11 mouse cellular contexts compared by ENCODE assay signal in genomic region chr7:78887431-78887842, GRCm38 (mm10). TPM values are rescaled to one million over a fixed set of nuclear protein-coding genes. Genes with fewer than 3 reads are reported as not detected.
DNase-seq lines count a peak whose midpoint lies in the region; ATAC-seq lines count a peak whose summit lies in the region.
"Had no signal": no experiment of that assay in that cellular context is flagged by ENCODE, and none has a peak within 500 bp of the region (broad histone marks: within the 10 kb centered on the region; RNA-seq: fewer than 3 reads in every experiment).

No protein-coding gene starts in this region.

- H3K9ac ChIP-seq in embryonic facial prominence, embryonic 12.5 days: 0 out of 2 replicates have a peak overlapping the region, but pooled peaks have one; percentile 2
- no peak overlapping the region for H3K9ac ChIP-seq in hindbrain, embryonic 12.5 days
- peak overlapping the region; percentile 34; the same call in 1 of the 2 replicates for H3K9ac ChIP-seq in midbrain, embryonic 14.5 days (replicated peaks; ENCODE audit: low read length)
- H3K9ac ChIP-seq in kidney, embryonic 16.5 days (replicated peaks; ENCODE audit: low read length): no peak overlapping the region
- H3K9ac ChIP-seq: liver, embryonic 13.5 days had no signal

- H3K27me3 ChIP-seq in embryonic facial prominence, embryonic 12.5 days: peaks cover 57% of the 10 kb centered on the region
- peaks cover 28% of the 10 kb centered on the region for H3K27me3 ChIP-seq in hindbrain, embryonic 12.5 days
- no peaks in the 10 kb centered on the region; the same call in 1 of the 2 replicates for H3K27me3 ChIP-seq in midbrain, embryonic 14.5 days (ENCODE audit: control insufficient read depth, insufficient read depth, low read length)
- peaks cover 54% of the 10 kb centered on the region for H3K27me3 ChIP-seq in kidney, embryonic 16.5 days (ENCODE audit: insufficient read depth, low read length)

- H3K9me3 ChIP-seq in embryonic facial prominence, embryonic 12.5 days: no peaks in the 10 kb centered on the region
- H3K9me3 ChIP-seq in hindbrain, embryonic 12.5 days (replicated peaks): no peaks in the 10 kb centered on the region
- no peaks in the 10 kb centered on the region for H3K9me3 ChIP-seq in midbrain, embryonic 14.5 days (ENCODE audit: control insufficient read depth, low read length)
- H3K9me3 ChIP-seq in kidney, embryonic 16.5 days (ENCODE audit: low read length): no peaks in the 10 kb centered on the region
- H3K9me3 ChIP-seq: liver, embryonic 13.5 days had no signal

- no peak overlapping the region for H3K27ac ChIP-seq in embryonic facial prominence, embryonic 12.5 days
- peak overlapping the region; percentile 80 for H3K27ac ChIP-seq in hindbrain, embryonic 12.5 days
- peak overlapping the region; percentile 50 for H3K27ac ChIP-seq in midbrain, embryonic 14.5 days (replicated peaks; ENCODE audit: low read depth, low read length)
- H3K27ac ChIP-seq in kidney, embryonic 16.5 days (ENCODE audit: low read length): no peak overlapping the region
- H3K27ac ChIP-seq: liver, embryonic 13.5 days had no signal

- peak; percentile 90 for DNase-seq in Muller cell, postnatal 12 days (ENCODE audit: inconsistent ontology term)
- DNase-seq in midbrain, embryonic 14.5 days: peak; percentile 68
- DNase-seq in gastrocnemius, adult 18-20 months (ENCODE audit: low spot score): no peak
- DNase-seq in gastrocnemius, postnatal 36 days: no peak
- no peak for DNase-seq in layer of hippocampus, adult 9-10 months (ENCODE audit: low spot score)
- DNase-seq: adrenal gland, postnatal 36 days; cerebellum, adult 8-10 months; liver, embryonic 13.5 days had no signal

- H3K4me1 ChIP-seq in embryonic facial prominence, embryonic 12.5 days: peaks cover 16% of the 10 kb centered on the region; the same call in 1 of the 2 replicates
- peaks cover 52% of the 10 kb centered on the region for H3K4me1 ChIP-seq in hindbrain, embryonic 12.5 days
- H3K4me1 ChIP-seq in midbrain, embryonic 14.5 days (ENCODE audit: control insufficient read depth, insufficient read depth, low read length): peaks cover 39% of the 10 kb centered on the region
- H3K4me1 ChIP-seq in kidney, embryonic 16.5 days (ENCODE audit: insufficient read depth, low read length): peaks cover 14% of the 10 kb centered on the region
- H3K4me1 ChIP-seq: liver, embryonic 13.5 days had no signal

- H3K36me3 ChIP-seq in embryonic facial prominence, embryonic 12.5 days: no peaks in the 10 kb centered on the region
- H3K36me3 ChIP-seq in hindbrain, embryonic 12.5 days: no peaks in the 10 kb centered on the region
- H3K36me3 ChIP-seq in midbrain, embryonic 14.5 days (ENCODE audit: control insufficient read depth, insufficient read depth, low read length): 0 out of 2 replicates have a peak, but pooled peaks cover 10% of the 10 kb centered on the region
- H3K36me3 ChIP-seq in kidney, embryonic 16.5 days (ENCODE audit: insufficient read depth, low read length): no peaks in the 10 kb centered on the region
- H3K36me3 ChIP-seq: liver, embryonic 13.5 days had no signal

- 37% methylated on average over 9 of the region's 9 CpGs for WGBS in embryonic facial prominence, embryonic 12.5 days
- 35% methylated on average over 9 of the region's 9 CpGs for WGBS in hindbrain, embryonic 12.5 days
- WGBS in midbrain, embryonic 14.5 days: 41% methylated on average over 9 of the region's 9 CpGs
- whole genome bisulfite sequencing in kidney, embryonic 16.5 days: 15% methylated on average over 9 of the region's 9 CpGs

- no peak overlapping the region for H3K4me2 ChIP-seq in embryonic facial prominence, embryonic 12.5 days (replicated peaks)
- H3K4me2 ChIP-seq in hindbrain, embryonic 12.5 days (replicated peaks): peak overlapping the region; percentile 66
- peak overlapping the region; percentile 68 for H3K4me2 ChIP-seq in midbrain, embryonic 14.5 days (ENCODE audit: low read length)
- no peak overlapping the region for H3K4me2 ChIP-seq in kidney, embryonic 16.5 days (replicated peaks; ENCODE audit: low read depth, low read length)
- H3K4me2 ChIP-seq: liver, embryonic 13.5 days had no signal

- no peak overlapping the region for H3K4me3 ChIP-seq in embryonic facial prominence, embryonic 12.5 days
- no peak overlapping the region for H3K4me3 ChIP-seq in hindbrain, embryonic 12.5 days
- peak overlapping the region; percentile 7 for H3K4me3 ChIP-seq in midbrain, embryonic 14.5 days (replicated peaks; ENCODE audit: low read depth, low read length)
- no peak overlapping the region for H3K4me3 ChIP-seq in kidney, embryonic 16.5 days (ENCODE audit: low read length)
- H3K4me3 ChIP-seq: liver, embryonic 13.5 days had no signal

- peak; percentile 24; the same call in 1 of the 2 replicates for ATAC-seq in embryonic facial prominence, embryonic 12.5 days (ENCODE audit: insufficient number of reproducible peaks, insufficient read depth, low FRiP score, low TSS enrichment)
- ATAC-seq in hindbrain, embryonic 12.5 days (ENCODE audit: low FRiP score): peak; percentile 49
- ATAC-seq in midbrain, embryonic 14.5 days (ENCODE audit: low FRiP score, low TSS enrichment): no peak
- ATAC-seq in kidney, embryonic 16.5 days (ENCODE audit: low FRiP score, low TSS enrichment): no peak

- intact Hi-C loops in gastrocnemius, postnatal 36 days (cut with DNase I): loop anchor here (5.0 to 10.0 kb wide), 2 partner anchors 35 to 313 kb away; no protein-coding TSS in a partner anchor

RNA-seq across cellular contexts. Expression of gene Aen, which starts 8.2 kb away (rescaled TPM):
- 43.4 and 45.8 TPM in 2 replicates for polyA plus RNA-seq in embryonic facial prominence, embryonic 12.5 days (2016; fragmentation: Nextera tagmentation; extraction: Ambion mirVana)
- polyA plus RNA-seq in hindbrain, embryonic 12.5 days (2016; fragmentation: Nextera tagmentation; extraction: Ambion mirVana): 44.3 and 44.6 TPM in 2 replicates
- polyA plus RNA-seq in midbrain, embryonic 14.5 days (2014; fragmentation: Nextera tagmentation; extraction: Ambion mirVana): 33.7 and 39.1 TPM in 2 replicates
- polyA plus RNA-seq in kidney, embryonic 16.5 days (2015; fragmentation: Nextera tagmentation; extraction: Ambion mirVana): 46.8 and 48.0 TPM in 2 replicates
- total RNA-seq in gastrocnemius, adult 18-20 months (2021): 10 to 100 TPM; 51.1 to 52.9 TPM
- 10 to 100 TPM; 40.5 to 50.0 TPM for total RNA-seq in gastrocnemius, postnatal 36 days (2021)

RNA-seq across cellular contexts. Expression of gene Isg20, which starts 25.8 kb away (rescaled TPM):
- polyA plus RNA-seq in embryonic facial prominence, embryonic 12.5 days (2016; fragmentation: Nextera tagmentation; extraction: Ambion mirVana): 0.59 TPM in 1 of 2 replicates, not detected in the other
- polyA plus RNA-seq in hindbrain, embryonic 12.5 days (2016; fragmentation: Nextera tagmentation; extraction: Ambion mirVana): 0.40 and 0.86 TPM in 2 replicates
- 0.36 and 2.5 TPM in 2 replicates for polyA plus RNA-seq in midbrain, embryonic 14.5 days (2014; fragmentation: Nextera tagmentation; extraction: Ambion mirVana)
- 3.0 TPM in 2 replicates for polyA plus RNA-seq in kidney, embryonic 16.5 days (2015; fragmentation: Nextera tagmentation; extraction: Ambion mirVana)
- total RNA-seq in gastrocnemius, adult 18-20 months (2021): 1 to 10 TPM; 1.3 to 1.9 TPM
- total RNA-seq in gastrocnemius, postnatal 36 days (2021): 1 to 10 TPM; 1.4 to 1.8 TPM

RNA-seq across cellular contexts. Expression of gene Det1, which starts 40.4 kb away (rescaled TPM):
- 23.7 and 24.8 TPM in 2 replicates for polyA plus RNA-seq in embryonic facial prominence, embryonic 12.5 days (2016; fragmentation: Nextera tagmentation; extraction: Ambion mirVana)
- polyA plus RNA-seq in hindbrain, embryonic 12.5 days (2016; fragmentation: Nextera tagmentation; extraction: Ambion mirVana): 19.8 and 21.6 TPM in 2 replicates
- 12.3 and 14.9 TPM in 2 replicates for polyA plus RNA-seq in midbrain, embryonic 14.5 days (2014; fragmentation: Nextera tagmentation; extraction: Ambion mirVana)
- 19.1 and 19.6 TPM in 2 replicates for polyA plus RNA-seq in kidney, embryonic 16.5 days (2015; fragmentation: Nextera tagmentation; extraction: Ambion mirVana)
- 10 to 100 TPM; 21.9 to 22.3 TPM for total RNA-seq in gastrocnemius, adult 18-20 months (2021)
- 10 to 100 TPM; 16.0 to 16.5 TPM for total RNA-seq in gastrocnemius, postnatal 36 days (2021)

Comparison
In these comparisons a context has a peak if more than half of its experiments do, and no peak if none do; other contexts are left out.
1. DNase-seq: peak in Muller cell, postnatal 12 days (single experiment) and midbrain, embryonic 14.5 days (single experiment); none in gastrocnemius, adult 18-20 months (single experiment), gastrocnemius, postnatal 36 days (0 of 2) and layer of hippocampus, adult 9-10 months (single experiment).
2. ATAC-seq: peak in embryonic facial prominence, embryonic 12.5 days (single experiment) and hindbrain, embryonic 12.5 days (single experiment); none in midbrain, embryonic 14.5 days (single experiment) and kidney, embryonic 16.5 days (single experiment).
3. H3K27ac ChIP-seq: peak in hindbrain, embryonic 12.5 days (single experiment) and midbrain, embryonic 14.5 days (single experiment); none in embryonic facial prominence, embryonic 12.5 days (single experiment) and kidney, embryonic 16.5 days (single experiment).
4. H3K4me2 ChIP-seq: peak in hindbrain, embryonic 12.5 days (single experiment) and midbrain, embryonic 14.5 days (single experiment); none in embryonic facial prominence, embryonic 12.5 days (single experiment) and kidney, embryonic 16.5 days (single experiment).
5. H3K9ac ChIP-seq: peak in embryonic facial prominence, embryonic 12.5 days (single experiment) and midbrain, embryonic 14.5 days (single experiment); none in hindbrain, embryonic 12.5 days (single experiment) and kidney, embryonic 16.5 days (single experiment).